Mouse (Mus musculus) heart, postnatal 36 days (tissue): ENCODE results near the gene Cypt3. TPM values are rescaled to one million over a fixed set of nuclear protein-coding genes. Genes with fewer than 3 reads are reported as not detected.
A peak's percentile ranks its signal among the peaks of the same experiment; 100 is the strongest.

ENCODE experiments used
- DNase-seq, 2 experiments: peaks; one replicate each; pipeline ENCODE4 v3.0.0; 2021 to 2022
- intact Hi-C: fragments of 180-260 bp; cut with DNase I; formaldehyde crosslinking; loops from one replicate; pipeline ENCODE4 v1.15.1; 2025
- total RNA-seq, 2 experiments: library from RNA; stranded (reverse); gene quantifications; 2 replicates each; pipeline ENCODE4 v1.2.3; 2021

Gene Cypt3
- not detected for total RNA-seq

GRCm38 (mm10) chrX:153558293-153558692 lies at the start of gene Cypt3:
Gene Cypt3, plus strand, starts transcription at chrX:153558593.
- DNase-seq, result no peak
- intact Hi-C loops, result no loop called here

DNA sequence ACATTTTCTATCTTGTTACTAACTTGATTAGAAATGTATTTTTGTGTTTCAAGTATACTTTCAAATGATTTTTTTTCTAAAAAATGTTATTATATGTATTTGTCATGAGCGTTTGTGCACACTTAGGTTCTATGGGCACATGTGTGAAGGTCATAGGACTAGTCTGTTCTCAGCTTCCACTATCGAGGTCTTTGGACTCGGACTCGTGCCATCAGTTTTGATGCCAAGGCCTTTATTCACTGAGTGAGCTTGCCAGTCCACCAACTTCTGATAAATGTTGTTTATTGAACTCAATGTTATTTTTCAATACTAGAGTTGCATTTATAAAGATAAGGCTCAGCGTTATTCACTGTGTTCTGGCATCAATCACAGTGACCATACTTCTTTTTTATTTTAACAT lies 42.9 kb upstream of the Cypt3 start:
- DNase-seq, result no peak
- intact Hi-C loops, result no loop called here

DNA sequence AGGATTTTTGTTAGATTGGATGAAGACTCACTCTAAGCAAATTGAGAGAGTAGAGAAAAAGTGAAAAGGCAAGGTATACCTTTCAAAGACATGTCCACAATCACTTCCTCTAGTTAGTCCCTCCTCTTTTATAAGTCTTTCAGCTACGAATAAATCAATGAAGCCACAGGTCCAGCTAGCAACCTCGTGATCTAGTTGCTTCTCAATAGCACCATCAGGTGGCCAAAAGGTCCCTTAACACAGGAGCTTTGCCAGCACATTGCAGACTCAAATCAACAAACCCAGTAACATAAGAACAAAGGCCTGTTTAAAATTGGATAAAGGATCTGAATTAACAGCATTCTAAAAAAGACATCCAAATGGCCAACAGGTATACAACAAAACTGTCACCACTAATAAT lies 30.0 kb upstream of the Cypt3 start:
- intact Hi-C loops, result no loop called here
- DNase-seq, result no peak

- DNase-seq, result no peak
- intact Hi-C loops, result no loop called here
Measured at GRCm38 (mm10) chrX:153556634-153557033, 1.8 kb upstream of the Cypt3 start.

DNA sequence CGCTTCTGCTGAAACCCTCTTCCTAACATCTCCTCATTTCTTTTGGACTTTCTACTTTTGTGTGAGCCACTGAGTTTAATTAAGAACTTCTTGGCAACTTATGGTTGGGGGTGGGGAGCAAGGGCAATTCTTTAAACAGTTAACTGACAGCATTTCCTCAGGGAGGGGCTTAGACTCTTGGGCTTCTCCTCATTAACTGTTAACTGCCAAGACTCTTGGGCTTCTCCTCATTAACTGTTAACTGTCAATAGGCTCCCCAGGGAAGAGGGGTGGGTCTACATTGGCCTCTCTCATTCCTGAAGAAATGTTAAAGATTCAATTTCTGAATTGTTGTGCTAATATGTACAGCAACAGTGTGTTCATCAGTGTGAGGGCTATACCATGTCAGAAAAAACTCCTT lies 6.3 kb downstream of the Cypt3 start:
- no peak for DNase-seq
- intact Hi-C loops, result no loop called here

DNA sequence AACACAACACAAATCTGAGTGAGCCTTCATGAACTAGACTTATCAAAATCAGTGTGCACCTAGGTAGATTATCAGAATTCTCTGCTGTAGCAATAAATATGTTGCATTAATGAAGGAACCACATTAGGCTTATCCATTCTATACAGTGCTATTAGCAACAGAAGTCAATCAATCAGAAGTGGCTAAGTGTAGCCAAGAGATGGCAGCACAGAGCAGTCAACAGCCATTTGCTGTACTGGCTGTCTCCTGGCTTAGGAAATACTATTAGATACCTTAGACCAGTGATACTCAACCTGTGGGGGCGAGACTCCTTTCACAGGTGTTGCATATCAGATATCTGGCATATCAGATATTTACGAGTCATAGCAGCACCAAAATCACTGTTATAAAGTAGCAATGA lies 41.2 kb downstream of the Cypt3 start:
- intact Hi-C loops, result loop anchor here (2.0 kb wide), 1 partner anchor 109 kb away; no protein-coding TSS in a partner anchor
- DNase-seq, result peak in 1 of 2 experiments; percentile 1

Other genes starting within 250 kb of the Cypt3 start
- 10 to 100 TPM; 25.3 to 30.0 TPM for gene Ubqln2, start 60.4 kb upstream of the Cypt3 start, total RNA-seq
- gene Kctd12b, start 137.8 kb downstream of the Cypt3 start, total RNA-seq, result 1 to 10 TPM; 9.4 to 9.6 TPM
- 10 to 100 TPM; 20.4 to 24.4 TPM for gene Nbdy, start 165.0 kb downstream of the Cypt3 start, total RNA-seq